Mouse (Mus musculus): ENCODE data around the gene Cplx3. TPM values are rescaled to one million over a fixed set of nuclear protein-coding genes. Genes with fewer than 3 reads are reported as not detected.
A peak's percentile ranks its signal among the peaks of the same experiment; 100 is the strongest.

The Cplx3 gene
- polyA plus RNA-seq, 1 experiment from 2014 or later = 0.18 TPM

- no peaks in the 10 kb centered on the region for H3K9me3 ChIP-seq (ENCODE audit: control insufficient read depth, low read length)
- no peak overlapping the region for H3K4me3 ChIP-seq (ENCODE audit: low read length)
- H3K27me3 ChIP-seq (replicated peaks; ENCODE audit: control insufficient read depth, insufficient read depth, low read length) = no peaks in the 10 kb centered on the region
- 0 out of 2 replicates have a peak overlapping the region, but pooled peaks have one; percentile 19 for H3K9ac ChIP-seq (ENCODE audit: low read depth, low read length)
- peaks cover 12% of the 10 kb centered on the region; the same call in 1 of the 2 replicates for H3K36me3 ChIP-seq (ENCODE audit: control insufficient read depth, insufficient read depth, low read length)
- H3K4me2 ChIP-seq (ENCODE audit: low read length) = no peak overlapping the region
- 20% methylated on average over 4 of the region's 4 CpGs for WGBS
- peaks cover 5% of the 10 kb centered on the region; the same call in 1 of the 2 replicates for H3K4me1 ChIP-seq (ENCODE audit: control insufficient read depth, insufficient read depth, low read depth, low read length)
- no peak overlapping the region; the same call in 1 of the 2 replicates for H3K27ac ChIP-seq (ENCODE audit: low read depth, low read length)
- no peak for ATAC-seq
Measured at GRCm38 (mm10) chr9:57597929-57598382, 8.1 kb downstream of the Cplx3 start.

- Histone ChIP-seq H3K36me3 (ENCODE audit: control insufficient read depth, insufficient read depth, low read length) (peaks cover 12% of the 10 kb centered on the region; the same call in 1 of the 2 replicates), H3K9me3 (ENCODE audit: control insufficient read depth, low read length) (no peaks in the 10 kb centered on the region), H3K27me3 (replicated peaks; ENCODE audit: control insufficient read depth, insufficient read depth, low read length) (no peaks in the 10 kb centered on the region), H3K9ac (ENCODE audit: low read depth, low read length) (no peak overlapping the region), H3K4me1 (ENCODE audit: control insufficient read depth, insufficient read depth, low read depth, low read length) (peaks cover 5% of the 10 kb centered on the region; the same call in 1 of the 2 replicates), H3K4me2 (ENCODE audit: low read length) (no peak overlapping the region), H3K27ac (ENCODE audit: low read depth, low read length) (no peak overlapping the region), H3K4me3 (ENCODE audit: low read length) (no peak overlapping the region)
- ATAC-seq = no peak
- WGBS = 86% methylated on average over 8 of the region's 8 CpGs
Measured at GRCm38 (mm10) chr9:57597265-57597664, 8.8 kb downstream of the Cplx3 start.

- Histone ChIP-seq H3K27ac (ENCODE audit: low read depth, low read length) (no peak overlapping the region), H3K9me3 (ENCODE audit: control insufficient read depth, low read length) (no peaks in the 10 kb centered on the region), H3K27me3 (replicated peaks; ENCODE audit: control insufficient read depth, insufficient read depth, low read length) (no peaks in the 10 kb centered on the region), H3K36me3 (ENCODE audit: control insufficient read depth, insufficient read depth, low read length) (peaks cover 12% of the 10 kb centered on the region; the same call in 1 of the 2 replicates), H3K9ac (ENCODE audit: low read depth, low read length) (no peak overlapping the region), H3K4me1 (ENCODE audit: control insufficient read depth, insufficient read depth, low read depth, low read length) (peaks cover 8% of the 10 kb centered on the region), H3K4me3 (ENCODE audit: low read length) (no peak overlapping the region), H3K4me2 (ENCODE audit: low read length) (no peak overlapping the region)
- 64% methylated on average over 9 of the region's 9 CpGs for WGBS
- ATAC-seq = no peak
Measured at GRCm38 (mm10) chr9:57594174-57594509, 11.9 kb downstream of the Cplx3 start.

GRCm38 (mm10) chr9:57593454-57594173, 12.5 kb downstream of the Cplx3 start:
- WGBS = 39% methylated on average over 12 of the region's 12 CpGs
- Histone ChIP-seq H3K27me3 (replicated peaks; ENCODE audit: control insufficient read depth, insufficient read depth, low read length) (no peaks in the 10 kb centered on the region), H3K36me3 (ENCODE audit: control insufficient read depth, insufficient read depth, low read length) (peaks cover 12% of the 10 kb centered on the region; the same call in 1 of the 2 replicates), H3K4me3 (ENCODE audit: low read length) (no peak overlapping the region), H3K9ac (ENCODE audit: low read depth, low read length) (no peak overlapping the region), H3K4me2 (ENCODE audit: low read length) (no peak overlapping the region), H3K4me1 (ENCODE audit: control insufficient read depth, insufficient read depth, low read depth, low read length) (peaks cover 12% of the 10 kb centered on the region), H3K27ac (ENCODE audit: low read depth, low read length) (no peak overlapping the region), H3K9me3 (ENCODE audit: control insufficient read depth, low read length) (no peaks in the 10 kb centered on the region)
- no peak for ATAC-seq

- ATAC-seq = no peak
- WGBS = 35% methylated on average over 5 of the region's 5 CpGs
- Histone ChIP-seq H3K9ac (ENCODE audit: low read depth, low read length) (no peak overlapping the region), H3K27ac (ENCODE audit: low read depth, low read length) (no peak overlapping the region), H3K4me1 (ENCODE audit: control insufficient read depth, insufficient read depth, low read depth, low read length) (peaks cover 13% of the 10 kb centered on the region), H3K4me3 (ENCODE audit: low read length) (no peak overlapping the region), H3K27me3 (replicated peaks; ENCODE audit: control insufficient read depth, insufficient read depth, low read length) (no peaks in the 10 kb centered on the region), H3K36me3 (ENCODE audit: control insufficient read depth, insufficient read depth, low read length) (peaks cover 21% of the 10 kb centered on the region), H3K9me3 (ENCODE audit: control insufficient read depth, low read length) (no peaks in the 10 kb centered on the region), H3K4me2 (ENCODE audit: low read length) (no peak overlapping the region)
Measured at GRCm38 (mm10) chr9:57590726-57591125, 15.4 kb downstream of the Cplx3 start.

GRCm38 (mm10) chr9:57589224-57590126, 16.6 kb downstream of the Cplx3 start, which contains the start of gene Ulk3:
Gene Ulk3 (plus strand): TSS chr9:57589452.
- Histone ChIP-seq H3K36me3 (ENCODE audit: control insufficient read depth, insufficient read depth, low read length) (peaks cover 24% of the 10 kb centered on the region), H3K9me3 (ENCODE audit: control insufficient read depth, low read length) (no peaks in the 10 kb centered on the region), H3K4me3 (ENCODE audit: low read length) (peak within 1 kb of the TSS; percentile 67), H3K27ac (ENCODE audit: low read depth, low read length) (peak within 1 kb of the TSS; percentile 76), H3K9ac (ENCODE audit: low read depth, low read length) (peak within 1 kb of the TSS; percentile 80), H3K4me2 (ENCODE audit: low read length) (peak within 1 kb of the TSS; percentile 78), H3K27me3 (replicated peaks; ENCODE audit: control insufficient read depth, insufficient read depth, low read length) (no peaks in the 10 kb centered on the region), H3K4me1 (ENCODE audit: control insufficient read depth, insufficient read depth, low read depth, low read length) (peaks cover 13% of the 10 kb centered on the region)
- peak; percentile 87 for ATAC-seq
- WGBS = under 1% methylated on average over 58 of the region's 58 CpGs

- H3K9me3 ChIP-seq (ENCODE audit: control insufficient read depth, low read length) = no peaks in the 10 kb centered on the region
- no peaks in the 10 kb centered on the region for H3K27me3 ChIP-seq (replicated peaks; ENCODE audit: control insufficient read depth, insufficient read depth, low read length)
- H3K4me2 ChIP-seq (ENCODE audit: low read length) = no peak overlapping the region
- no peak overlapping the region for H3K9ac ChIP-seq (ENCODE audit: low read depth, low read length)
- WGBS = 92% methylated on average over 3 of the region's 3 CpGs
- H3K36me3 ChIP-seq (ENCODE audit: control insufficient read depth, insufficient read depth, low read length) = peaks cover 51% of the 10 kb centered on the region
- no peak overlapping the region for H3K4me3 ChIP-seq (ENCODE audit: low read length)
- H3K27ac ChIP-seq (ENCODE audit: low read depth, low read length) = no peak overlapping the region
- no peak for ATAC-seq
- H3K4me1 ChIP-seq (ENCODE audit: control insufficient read depth, insufficient read depth, low read depth, low read length) = peaks cover 5% of the 10 kb centered on the region
Measured at GRCm38 (mm10) chr9:57584991-57585390, 21.1 kb downstream of the Cplx3 start.

GRCm38 (mm10) chr9:57577144-57577849, 28.8 kb downstream of the Cplx3 start:
- 79% methylated on average over 6 of the region's 6 CpGs for WGBS
- Histone ChIP-seq H3K4me2 (ENCODE audit: low read length) (no peak overlapping the region), H3K4me1 (ENCODE audit: control insufficient read depth, insufficient read depth, low read depth, low read length) (no peaks in the 10 kb centered on the region), H3K4me3 (ENCODE audit: low read length) (no peak overlapping the region), H3K27me3 (replicated peaks; ENCODE audit: control insufficient read depth, insufficient read depth, low read length) (no peaks in the 10 kb centered on the region), H3K27ac (ENCODE audit: low read depth, low read length) (no peak overlapping the region), H3K36me3 (ENCODE audit: control insufficient read depth, insufficient read depth, low read length) (peaks cover 32% of the 10 kb centered on the region), H3K9me3 (ENCODE audit: control insufficient read depth, low read length) (no peaks in the 10 kb centered on the region), H3K9ac (ENCODE audit: low read depth, low read length) (no peak overlapping the region)
- no peak for ATAC-seq
